Mouse (Mus musculus) CH12.LX (cell line): ENCODE measurements around the gene AW549877. TPM values are rescaled to one million over a fixed set of nuclear protein-coding genes. Genes with fewer than 3 reads are reported as not detected.

ENCODE experiments used
- DNase-seq: peaks from one replicate; pipeline ENCODE4 v3.0.0-alpha.2; 2013; ENCODE audit errors: extremely low read depth
- H3K27ac ChIP-seq: 2 replicates; pipeline ENCODE4 v1.5.1; 2012; ENCODE audit warnings: low read depth, mild to moderate bottlenecking, control low read depth, moderate library complexity; ENCODE audit not compliant: insufficient read depth
- H3K27me3 ChIP-seq: replicated peaks from 2 replicates; pipeline ENCODE3; 2012; ENCODE audit warnings: inconsistent platforms
- H3K36me3 ChIP-seq, 2 experiments: replicated peaks in 1 of 2; 2 replicates each; pipeline versions ENCODE3 to v1.6.1; 2012; ENCODE audit warnings: inconsistent platforms in 1 of 2, low read length in 1 of 2, mild to moderate bottlenecking in 1 of 2, mixed read lengths in 1 of 2, moderate library complexity in 1 of 2; ENCODE audit not compliant: control insufficient read depth in 1 of 2, insufficient read depth in 1 of 2
- H3K4me1 ChIP-seq, 2 experiments: 2 replicates each; pipeline ENCODE4 v1.6.1; 2012; ENCODE audit warnings: inconsistent platforms in 1 of 2, moderate library complexity in 1 of 2; ENCODE audit not compliant: insufficient read depth in 2 of 2, control insufficient read depth in 1 of 2
- H3K4me2 ChIP-seq: 2 replicates; pipeline ENCODE4 v1.6.1; 2012; ENCODE audit warnings: low read depth, mild to moderate bottlenecking, control low read depth; ENCODE audit not compliant: poor library complexity, insufficient read depth, severe bottlenecking
- H3K4me3 ChIP-seq, 3 experiments: fragments of 150-350 bp in 1 of 3; sonication (generic) in 1 of 3; replicated peaks in 1 of 3; 2 replicates each; pipeline versions ENCODE3 to v1.5.1; 2011 to 2012; ENCODE audit warnings: low read depth in 2 of 3, low read length in 2 of 3, mild to moderate bottlenecking in 2 of 3, moderate library complexity in 2 of 3, control low read depth in 1 of 3, improper control_type of control experiment in 1 of 3, inconsistent platforms in 1 of 3, mixed read lengths in 1 of 3; ENCODE audit not compliant: poor library complexity in 1 of 3
- H3K79me2 ChIP-seq: replicated peaks from 2 replicates; pipeline ENCODE4 v1.6.1; 2012; ENCODE audit warnings: mild to moderate bottlenecking, moderate library complexity; ENCODE audit not compliant: control insufficient read depth, poor library complexity, insufficient read depth, severe bottlenecking; ENCODE audit errors: extremely low read depth
- H3K9ac ChIP-seq: 2 replicates; pipeline ENCODE4 v1.6.1; 2012; ENCODE audit warnings: low read depth, mild to moderate bottlenecking, control low read depth, moderate library complexity; ENCODE audit not compliant: insufficient read depth
- H3K9me3 ChIP-seq: replicated peaks from 2 replicates; pipeline ENCODE3; 2012; ENCODE audit warnings: low read length, inconsistent platforms, mixed read lengths
- BHLHE40 ChIP-seq: IDR thresholded peaks from 2 replicates; pipeline ENCODE4 v1.6.1; 2011; ENCODE audit warnings: mild to moderate bottlenecking, low read depth, low read length, improper control_type of control experiment
- CHD1 ChIP-seq: IDR thresholded peaks from 2 replicates; pipeline ENCODE4 v1.6.1; 2012; ENCODE audit warnings: low read depth, low read length, improper control_type of control experiment, inconsistent platforms
- CHD2 ChIP-seq: IDR thresholded peaks from 2 replicates; pipeline ENCODE4 v1.6.1; 2011; ENCODE audit warnings: low read length, improper control_type of control experiment
- CTCF ChIP-seq, 2 experiments: IDR thresholded peaks in 1 of 2; conservative IDR thresholded peaks in 1 of 2; 2 replicates each; pipeline ENCODE4 v1.5.1; 2011 to 2012; ENCODE audit warnings: low read depth in 2 of 2, low read length in 2 of 2, improper control_type of control experiment in 1 of 2, inconsistent platforms in 1 of 2, mild to moderate bottlenecking in 1 of 2, moderate library complexity in 1 of 2
- E2F4 ChIP-seq: IDR thresholded peaks from 2 replicates; pipeline ENCODE4 v1.6.1; 2011; ENCODE audit warnings: low read depth, low read length, improper control_type of control experiment; ENCODE audit not compliant: insufficient replicate concordance
- ELF1 ChIP-seq: IDR thresholded peaks from 2 replicates; pipeline ENCODE4 v1.6.1; 2014; ENCODE audit warnings: low read depth, mild to moderate bottlenecking, inconsistent platforms, low read length, improper control_type of control experiment
- ETS1 ChIP-seq: conservative IDR thresholded peaks from 2 replicates; pipeline ENCODE4 v1.6.1; 2012; ENCODE audit warnings: low read depth, mild to moderate bottlenecking, inconsistent platforms, low read length, improper control_type of control experiment, moderate library complexity
- GABPA ChIP-seq: IDR thresholded peaks from 2 replicates; pipeline ENCODE4 v1.6.1; 2012; ENCODE audit warnings: low read depth, low read length, improper control_type of control experiment, inconsistent platforms; ENCODE audit not compliant: insufficient replicate concordance
- HCFC1 ChIP-seq: IDR thresholded peaks from 2 replicates; pipeline ENCODE4 v1.6.1; 2012; ENCODE audit warnings: low read depth, mild to moderate bottlenecking, inconsistent platforms, low read length, improper control_type of control experiment
- JUND ChIP-seq: conservative IDR thresholded peaks from 2 replicates; pipeline ENCODE4 v1.6.1; 2011; ENCODE audit warnings: low read depth, low read length, improper control_type of control experiment
- KAT2A ChIP-seq: IDR thresholded peaks from 2 replicates; pipeline ENCODE4 v1.6.1; 2012; ENCODE audit warnings: low read length, improper control_type of control experiment, inconsistent platforms; ENCODE audit not compliant: insufficient replicate concordance
- MAFK ChIP-seq: IDR thresholded peaks from 2 replicates; pipeline ENCODE4 v1.6.1; 2011; ENCODE audit warnings: low read length, improper control_type of control experiment; ENCODE audit not compliant: insufficient replicate concordance
- MAZ ChIP-seq: IDR thresholded peaks from 2 replicates; pipeline ENCODE4 v1.6.1; 2012; ENCODE audit warnings: low read depth, mild to moderate bottlenecking, inconsistent platforms, low read length, improper control_type of control experiment, moderate library complexity
- MEF2A ChIP-seq: IDR thresholded peaks from 2 replicates; pipeline ENCODE4 v1.6.1; 2014; ENCODE audit warnings: low read depth, mild to moderate bottlenecking, inconsistent platforms, low read length, improper control_type of control experiment, borderline replicate concordance
- MXI1 ChIP-seq: IDR thresholded peaks from 2 replicates; pipeline ENCODE4 v1.6.1; 2011; ENCODE audit warnings: mild to moderate bottlenecking, low read depth, low read length, improper control_type of control experiment
- NELFE ChIP-seq: IDR thresholded peaks from 2 replicates; pipeline ENCODE4 v1.6.1; 2011; ENCODE audit warnings: low read depth, low read length, improper control_type of control experiment
- NRF1 ChIP-seq: IDR thresholded peaks from 2 replicates; pipeline ENCODE4 v1.6.1; 2014; ENCODE audit warnings: low read depth, mild to moderate bottlenecking, inconsistent platforms, low read length, improper control_type of control experiment, moderate library complexity
- PAX5 ChIP-seq: IDR thresholded peaks from 2 replicates; pipeline ENCODE4 v1.6.1; 2012; ENCODE audit warnings: low read length, inconsistent platforms, mixed read lengths
- POLR2A ChIP-seq: IDR thresholded peaks from 2 replicates; pipeline ENCODE4 v1.6.1; 2011; ENCODE audit warnings: low read depth, mild to moderate bottlenecking, improper control_type of control experiment, low read length
- RAD21 ChIP-seq: IDR thresholded peaks from 2 replicates; pipeline ENCODE4 v1.6.1; 2011; ENCODE audit warnings: low read depth, mild to moderate bottlenecking, low read length, improper control_type of control experiment, moderate library complexity
- RCOR1 ChIP-seq: conservative IDR thresholded peaks from 2 replicates; pipeline ENCODE4 v1.6.1; 2012; ENCODE audit warnings: low read depth, mild to moderate bottlenecking, inconsistent platforms, low read length, improper control_type of control experiment
- SIN3A ChIP-seq: IDR thresholded peaks from 2 replicates; pipeline ENCODE4 v1.6.1; 2012; ENCODE audit warnings: low read length, improper control_type of control experiment, inconsistent platforms
- SMC3 ChIP-seq: IDR thresholded peaks from 2 replicates; pipeline ENCODE4 v1.6.1; 2011; ENCODE audit warnings: low read depth, low read length, improper control_type of control experiment
- TCF12 ChIP-seq: IDR thresholded peaks from 2 replicates; pipeline ENCODE4 v1.6.1; 2014; ENCODE audit warnings: low read depth, mild to moderate bottlenecking, inconsistent platforms, low read length, improper control_type of control experiment
- UBTF ChIP-seq: IDR thresholded peaks from 2 replicates; pipeline ENCODE4 v1.6.1; 2012; ENCODE audit warnings: low read depth, mild to moderate bottlenecking, inconsistent platforms, low read length, improper control_type of control experiment, moderate library complexity
- USF2 ChIP-seq: conservative IDR thresholded peaks from 2 replicates; pipeline ENCODE4 v1.6.1; 2011; ENCODE audit warnings: low read depth, low read length, improper control_type of control experiment
- ZC3H11A ChIP-seq: IDR thresholded peaks from 2 replicates; pipeline ENCODE4 v1.6.1; 2012; ENCODE audit warnings: low read depth, mild to moderate bottlenecking, inconsistent platforms, low read length, improper control_type of control experiment
- ZMIZ1 ChIP-seq: IDR thresholded peaks from 2 replicates; pipeline ENCODE4 v1.6.1; 2012; ENCODE audit warnings: low read depth, mild to moderate bottlenecking, inconsistent platforms, low read length, improper control_type of control experiment
- ZNF384 ChIP-seq: IDR thresholded peaks from 2 replicates; pipeline ENCODE4 v1.6.1; 2012; ENCODE audit warnings: low read depth, low read length, improper control_type of control experiment, inconsistent platforms
- dilution Hi-C: fragments of 300-500 bp; cut with MboI; formaldehyde crosslinking; loops from 2 replicates; pipeline ENCODE4 v1.14.3; 2020; ENCODE audit warnings: low sequenced_read_pairs; ENCODE audit not compliant: extremely low pct_unique_long_range_greater_than_20kb, extremely low pct_ligation_motif_present
- in situ Hi-C: fragments of 300-500 bp; cut with MboI; formaldehyde crosslinking; loops from 3 replicates; pipeline ENCODE4 v1.14.3; 2019; ENCODE audit warnings: low sequenced_read_pairs, low pct_ligation_motif_present, low pct_unique_long_range_greater_than_20kb, mixed read lengths
- polyA plus RNA-seq: library from polyadenylated mRNA; unstranded; fragments of >175 nt; gene quantifications from 2 replicates; pipeline ENCODE4 v1.2.1, GENCODE M21; 2012; ENCODE audit warnings: low read depth; ENCODE audit not compliant: insufficient read length
- total RNA-seq, 2 experiments: library from RNA; depleted of rRNA; stranded (reverse); fragments of 300-350 nt in 1 of 2; fragments of >200 nt in 1 of 2; gene quantifications; 2 replicates each; pipeline ENCODE4 v1.2.3; 2012 to 2014

The AW549877 gene
- total and polyA plus RNA-seq, 3 experiments, result 6.0 to 13.2 (median 11.6) TPM

DNA sequence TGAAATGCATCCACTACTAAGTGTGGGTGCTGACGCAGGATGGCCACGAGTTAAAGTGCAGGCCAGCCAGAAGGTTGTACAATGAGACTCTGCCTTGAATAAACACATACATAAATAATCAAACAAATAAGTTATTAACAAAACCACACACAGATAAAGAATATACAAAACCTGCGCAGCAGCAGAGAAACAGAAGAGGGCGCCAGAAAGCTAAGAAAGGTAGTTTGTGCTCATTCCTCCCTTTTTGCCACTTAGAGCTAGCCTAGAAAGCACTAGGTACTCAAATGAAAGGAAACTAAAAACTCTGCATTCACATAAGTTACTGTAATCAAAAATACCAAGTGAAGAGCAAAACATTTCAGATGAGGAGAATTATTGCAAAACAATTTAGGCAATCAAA is 37.6 kb downstream of the AW549877 start:
- Histone ChIP-seq H3K27me3 (no peaks in the 10 kb centered on the region), H3K4me2 (peak overlapping the region; percentile 38; the same call in 1 of the 2 replicates), H3K9me3 (no peaks in the 10 kb centered on the region), H3K36me3 (no peaks in the 10 kb centered on the region), H3K27ac (no peak overlapping the region), H3K79me2 (no peaks in the 10 kb centered on the region), H3K4me1 (no peaks in the 10 kb centered on the region), H3K4me3 (no peak overlapping the region), H3K9ac (no peak overlapping the region)
- no peak for TF ChIP-seq USF2
- no peak for TF ChIP-seq ZNF384
- no peak for TF ChIP-seq CHD1
- TF ChIP-seq CTCF (conservative IDR thresholded peaks at IDR 0.05 in 1 of 2, IDR thresholded peaks at IDR 0.05 in 1 of 2; ENCODE audit: low read depth in 2 of 2, low read length in 2 of 2), result peak; percentile 44 to 90; a peak in 3 of 4 replicates
- no peak for TF ChIP-seq ZMIZ1
- TF ChIP-seq SIN3A, result no peak
- no peak for TF ChIP-seq MEF2A
- no peak for TF ChIP-seq UBTF
- no peak for TF ChIP-seq TCF12
- no peak for TF ChIP-seq MAZ
- peak; percentile 91 for TF ChIP-seq RAD21
- TF ChIP-seq CHD2, result no peak
- TF ChIP-seq KAT2A, result no peak
- no peak for TF ChIP-seq MAFK
- peak; percentile 71 for TF ChIP-seq ZC3H11A
- TF ChIP-seq NRF1, result no peak
- TF ChIP-seq MXI1, result no peak
- no peak for TF ChIP-seq GABPA
- TF ChIP-seq POLR2A, result no peak
- TF ChIP-seq JUND, result no peak
- TF ChIP-seq NELFE, result no peak
- TF ChIP-seq SMC3, result peak; percentile 81
- dilution Hi-C loops (no loop called here), in situ Hi-C loops (loop anchor here (5.0 kb wide), 1 partner anchor 84 kb away; no protein-coding TSS in a partner anchor)
- DNase-seq, result peak; percentile 59

DNA sequence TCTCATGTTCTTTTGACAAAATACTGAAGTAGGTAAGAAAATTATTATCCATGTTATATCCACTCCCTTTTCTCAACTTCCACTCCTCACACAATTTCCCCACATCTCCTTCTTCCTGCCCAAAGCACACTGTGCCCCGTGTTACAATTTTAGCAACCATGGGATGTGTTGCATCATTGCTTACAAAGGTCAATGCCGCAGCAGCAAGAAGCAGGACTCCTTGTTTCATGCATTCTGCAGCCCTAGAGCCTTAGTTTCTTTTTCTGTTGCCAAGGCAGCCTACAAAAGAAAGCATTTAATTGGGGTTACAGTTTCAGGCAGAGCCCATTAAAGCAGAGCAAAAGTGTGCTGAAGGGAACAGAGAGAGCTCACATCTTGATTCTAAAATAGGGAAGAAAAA is 40.6 kb downstream of the AW549877 start:
- TF ChIP-seq HCFC1 (no peak), JUND (no peak), CHD2 (no peak), MAZ (no peak), RCOR1 (no peak), RAD21 (no peak), POLR2A (no peak), USF2 (no peak), ETS1 (no peak), NELFE (no peak), MAFK (no peak), BHLHE40 (no peak), PAX5 (no peak), E2F4 (no peak), ZMIZ1 (no peak), GABPA (no peak), NRF1 (no peak), ELF1 (no peak), KAT2A (no peak)
- no peaks in the 10 kb centered on the region for H3K4me1 ChIP-seq

More for the DNA sequence above, 40.6 kb downstream of the AW549877 start:
- H3K27ac ChIP-seq, result no peak overlapping the region
- H3K4me3 ChIP-seq, result no peak overlapping the region
- no peak overlapping the region for H3K9ac ChIP-seq
- in situ Hi-C loops (loop anchor here (5.0 kb wide), 1 partner anchor 87 kb away; no protein-coding TSS in a partner anchor), dilution Hi-C loops (no loop called here)
- no peaks in the 10 kb centered on the region for H3K27me3 ChIP-seq
- H3K79me2 ChIP-seq, result no peaks in the 10 kb centered on the region
- no peak for DNase-seq
- no peaks in the 10 kb centered on the region for H3K9me3 ChIP-seq
- no peak overlapping the region for H3K4me2 ChIP-seq
- H3K36me3 ChIP-seq, result no peaks in the 10 kb centered on the region
